Mouse (Mus musculus): ENCODE measurements around the gene Fscn2. TPM values are rescaled to one million over a fixed set of nuclear protein-coding genes. Genes with fewer than 3 reads are reported as not detected.

Gene Fscn2
- total and polyA plus RNA-seq, 3 experiments: not detected

GRCm38 (mm10) chr11:120399319-120399718, 38.0 kb downstream of the Fscn2 start:
- no peak for DNase-seq (ENCODE audit: extremely low read depth)
- Histone ChIP-seq H3K9me3 (replicated peaks; ENCODE audit: low read length) (no peaks in the 10 kb centered on the region), H3K4me3 (replicated peaks in 1 of 3; ENCODE audit: low read depth in 2 of 3, low read length in 2 of 3, poor library complexity in 1 of 3) (no peak overlapping the region), H3K36me3 (replicated peaks in 1 of 2; ENCODE audit: control insufficient read depth in 1 of 2, insufficient read depth in 1 of 2, low read length in 1 of 2) (peaks cover 72 to 95% of the 10 kb centered on the region in 2 experiments), H3K4me1 (ENCODE audit: control insufficient read depth in 1 of 2, insufficient read depth in 2 of 2) (peaks cover 0 to under 1% of the 10 kb centered on the region in 2 experiments; a peak in 3 of 4 replicates), H3K9ac (ENCODE audit: insufficient read depth, low read depth) (no peak overlapping the region), H3K27ac (ENCODE audit: insufficient read depth, low read depth) (no peak overlapping the region), H3K27me3 (replicated peaks) (no peaks in the 10 kb centered on the region), H3K79me2 (replicated peaks; ENCODE audit: control insufficient read depth, extremely low read depth, insufficient read depth, poor library complexity, severe bottlenecking) (peaks cover 12% of the 10 kb centered on the region; the same call in 1 of the 2 replicates), H3K4me2 (ENCODE audit: insufficient read depth, low read depth, poor library complexity, severe bottlenecking) (no peak overlapping the region)
- in situ Hi-C loops (cut with MboI; ENCODE audit: low pct_ligation_motif_present, low pct_unique_long_range_greater_than_20kb, low sequenced_read_pairs) (no loop called here), dilution Hi-C loops (cut with MboI; ENCODE audit: extremely low pct_ligation_motif_present, extremely low pct_unique_long_range_greater_than_20kb, low sequenced_read_pairs) (no loop called here)
- TF ChIP-seq BHLHE40 (IDR thresholded peaks at IDR 0.05; ENCODE audit: low read depth, low read length) (no peak), RAD21 (IDR thresholded peaks at IDR 0.05; ENCODE audit: low read depth, low read length) (no peak), GABPA (IDR thresholded peaks at IDR 0.05; ENCODE audit: insufficient replicate concordance, low read depth, low read length) (no peak), ZMIZ1 (IDR thresholded peaks at IDR 0.05; ENCODE audit: low read depth, low read length) (no peak), EP300 (IDR thresholded peaks at IDR 0.05; ENCODE audit: low read length) (no peak), MAFK (IDR thresholded peaks at IDR 0.05; ENCODE audit: insufficient replicate concordance, low read length) (no peak), ETS1 (conservative IDR thresholded peaks at IDR 0.05; ENCODE audit: low read depth, low read length) (no peak), CHD1 (IDR thresholded peaks at IDR 0.05; ENCODE audit: low read depth, low read length) (no peak)

- Histone ChIP-seq H3K27ac (ENCODE audit: insufficient read depth, low read depth) (no peak overlapping the region), H3K79me2 (replicated peaks; ENCODE audit: control insufficient read depth, extremely low read depth, insufficient read depth, poor library complexity, severe bottlenecking) (0 out of 2 replicates have a peak, but pooled peaks cover 3% of the 10 kb centered on the region), H3K9ac (ENCODE audit: insufficient read depth, low read depth) (no peak overlapping the region), H3K9me3 (replicated peaks; ENCODE audit: low read length) (no peaks in the 10 kb centered on the region), H3K36me3 (replicated peaks in 1 of 2; ENCODE audit: control insufficient read depth in 1 of 2, insufficient read depth in 1 of 2, low read length in 1 of 2) (peaks cover 77 to 97% of the 10 kb centered on the region in 2 experiments), H3K4me1 (ENCODE audit: control insufficient read depth in 1 of 2, insufficient read depth in 2 of 2) (peaks cover 5 to 26% of the 10 kb centered on the region in 2 experiments), H3K4me2 (ENCODE audit: insufficient read depth, low read depth, poor library complexity, severe bottlenecking) (no peak overlapping the region), H3K27me3 (replicated peaks) (no peaks in the 10 kb centered on the region), H3K4me3 (replicated peaks in 1 of 3; ENCODE audit: low read depth in 2 of 3, low read length in 2 of 3, poor library complexity in 1 of 3) (no peak overlapping the region)
- TF ChIP-seq BHLHE40 (IDR thresholded peaks at IDR 0.05; ENCODE audit: low read depth, low read length) (0 out of 2 replicates have a peak, but pooled peaks have one; percentile 31), KAT2A (IDR thresholded peaks at IDR 0.05; ENCODE audit: insufficient replicate concordance, low read length) (0 out of 2 replicates have a peak, but pooled peaks have one; percentile 23), JUN (IDR thresholded peaks at IDR 0.05; ENCODE audit: insufficient read depth, low read depth, low read length) (no peak), MAX (IDR thresholded peaks at IDR 0.05; ENCODE audit: low read length) (peak; percentile 62; the same call in 1 of the 2 replicates), MYC (IDR thresholded peaks at IDR 0.05; ENCODE audit: low read depth, low read length) (peak; percentile 97), ZNF384 (IDR thresholded peaks at IDR 0.05; ENCODE audit: low read depth, low read length) (peak; percentile 90), EP300 (IDR thresholded peaks at IDR 0.05; ENCODE audit: low read length) (peak; percentile 42; the same call in 1 of the 2 replicates), PAX5 (IDR thresholded peaks at IDR 0.05; ENCODE audit: low read length) (no peak)
- in situ Hi-C loops (cut with MboI; ENCODE audit: low pct_ligation_motif_present, low pct_unique_long_range_greater_than_20kb, low sequenced_read_pairs): no loop called here
- dilution Hi-C loops (cut with MboI; ENCODE audit: extremely low pct_ligation_motif_present, extremely low pct_unique_long_range_greater_than_20kb, low sequenced_read_pairs): no loop called here
- peak; percentile 57 for DNase-seq (ENCODE audit: extremely low read depth)
Observed at GRCm38 (mm10) chr11:120404814-120405213, 43.5 kb downstream of the Fscn2 start.
